Mouse (Mus musculus) urinary bladder, postnatal 4 days (tissue): Measurements from ENCODE around the gene Dgkg.

Experiments used
- DNase-seq, 2 experiments: peaks; one replicate each; pipeline ENCODE4 v3.0.0; 2021 to 2022; ENCODE audit warnings: low spot score in 2 of 2

Gene Dgkg

GRCm38 (mm10) chr16:22645256-22645655 is 11.8 kb downstream of the Dgkg start:
- DNase-seq: no peak

- no peak for DNase-seq
These were observed 13.6 kb downstream of the Dgkg start for GRCm38 (mm10) chr16:22643460-22643859.

GRCm38 (mm10) chr16:22642953-22643352 is 14.1 kb downstream of the Dgkg start:
- DNase-seq: no peak

- DNase-seq: no peak
These were observed 15.0 kb downstream of the Dgkg start for GRCm38 (mm10) chr16:22642054-22642453.

GRCm38 (mm10) chr16:22641588-22641987 is 15.4 kb downstream of the Dgkg start:
- DNase-seq: no peak

- DNase-seq: no peak
These were observed 19.7 kb downstream of the Dgkg start for GRCm38 (mm10) chr16:22637311-22637710.

GRCm38 (mm10) chr16:22635706-22636105 is 21.3 kb downstream of the Dgkg start:
- no peak for DNase-seq

- no peak for DNase-seq
These were observed 24.0 kb downstream of the Dgkg start for GRCm38 (mm10) chr16:22633063-22633462.

GRCm38 (mm10) chr16:22630351-22630750 is 26.7 kb downstream of the Dgkg start:
- no peak for DNase-seq

- DNase-seq: no peak
These were observed 27.1 kb downstream of the Dgkg start for GRCm38 (mm10) chr16:22629900-22630299.

GRCm38 (mm10) chr16:22625987-22626386 is 31.0 kb downstream of the Dgkg start:
- no peak for DNase-seq

GRCm38 (mm10) chr16:22625412-22625811 is 31.6 kb downstream of the Dgkg start:
- DNase-seq: no peak

- no peak for DNase-seq
These were observed 34.7 kb downstream of the Dgkg start for GRCm38 (mm10) chr16:22622286-22622685.

- DNase-seq: no peak
These were observed 35.6 kb downstream of the Dgkg start for GRCm38 (mm10) chr16:22621299-22621920.

- no peak for DNase-seq
These were observed 38.5 kb downstream of the Dgkg start for GRCm38 (mm10) chr16:22618424-22619056.

GRCm38 (mm10) chr16:22615805-22616204 is 41.2 kb downstream of the Dgkg start:
- no peak for DNase-seq

GRCm38 (mm10) chr16:22613186-22614073 is 43.6 kb downstream of the Dgkg start:
- DNase-seq: no peak

- DNase-seq: no peak
These were observed 49.0 kb downstream of the Dgkg start for GRCm38 (mm10) chr16:22608046-22608445.

GRCm38 (mm10) chr16:22606989-22607388 is 50.0 kb downstream of the Dgkg start:
- DNase-seq: no peak

GRCm38 (mm10) chr16:22602399-22602798 is 54.6 kb downstream of the Dgkg start:
- no peak for DNase-seq

- no peak for DNase-seq
These were observed 55.3 kb downstream of the Dgkg start for GRCm38 (mm10) chr16:22601756-22602155.

GRCm38 (mm10) chr16:22600108-22600699 is 56.8 kb downstream of the Dgkg start:
- no peak for DNase-seq
